Mouse (Mus musculus) forebrain, postnatal 0 days (tissue): ENCODE measurements around the gene Fam49a. TPM values are rescaled to one million over a fixed set of nuclear protein-coding genes. Genes with fewer than 3 reads are reported as not detected.

ENCODE experiments used
- ATAC-seq: fragments of 200-750 bp; cut with Nextera tagmentation; 2 replicates; pipeline ENCODE4 v1.8.0; 2017; ENCODE audit warnings: mild to moderate bottlenecking, moderate library complexity
- DNase-seq: peaks from one replicate; pipeline ENCODE4 v3.0.0-alpha.2; 2015
- H3K27ac ChIP-seq: fragments of 300-500 bp; sonication (generic); 2 replicates; pipeline ENCODE4 v1.5.1; 2014; ENCODE audit warnings: low read depth, mild to moderate bottlenecking, antibody characterized with exemption, low read length, moderate library complexity, mixed read lengths
- H3K27me3 ChIP-seq: fragments of 300-500 bp; sonication (generic); 2 replicates; pipeline ENCODE4 v1.6.1; 2014; ENCODE audit warnings: mild to moderate bottlenecking, low read length, mixed read lengths; ENCODE audit not compliant: insufficient read depth
- H3K36me3 ChIP-seq: fragments of 300-500 bp; sonication (generic); 2 replicates; pipeline ENCODE4 v1.6.1; 2014; ENCODE audit warnings: mild to moderate bottlenecking, moderate library complexity; ENCODE audit not compliant: insufficient read depth
- H3K4me1 ChIP-seq: fragments of 300-500 bp; sonication (generic); 2 replicates; pipeline ENCODE4 v1.6.1; 2014; ENCODE audit warnings: antibody characterized with exemption; ENCODE audit not compliant: insufficient read depth
- H3K4me2 ChIP-seq: fragments of 300-500 bp; sonication (generic); 2 replicates; pipeline ENCODE4 v1.6.1; 2014; ENCODE audit warnings: low read depth, mild to moderate bottlenecking, moderate library complexity
- H3K4me3 ChIP-seq: fragments of 300-500 bp; sonication (generic); 2 replicates; pipeline ENCODE4 v1.5.1; 2014; ENCODE audit warnings: low read depth, low read length, mixed read lengths
- H3K9ac ChIP-seq: fragments of 300-500 bp; sonication (generic); 2 replicates; pipeline ENCODE4 v1.6.1; 2014; ENCODE audit warnings: mild to moderate bottlenecking
- H3K9me3 ChIP-seq: fragments of 300-500 bp; sonication (generic); 2 replicates; pipeline ENCODE4 v1.6.1; 2016; ENCODE audit warnings: low read length
- CTCF ChIP-seq: sonication (generic); IDR thresholded peaks from 2 replicates; pipeline ENCODE4 v1.5.1; 2016; ENCODE audit warnings: antibody characterized with exemption, control low read depth, low read depth
- WGBS: fragments of 180-500 bp; shearing (Covaris S2); extraction: QIAGEN DNeasy Blood & Tissue Kit; methylation state at CpG from one replicate; pipeline ENCODE4 v1.1.7; 2014; 5-methylcytosine and 5-hydroxymethylcytosine counted together
- polyA plus RNA-seq: library from polyadenylated mRNA; unstranded; fragments of >200 nt; fragmentation: Nextera tagmentation; extraction: Ambion mirVana; gene quantifications from 2 replicates; pipeline ENCODE4 v1.2.1, GENCODE M21; 2015
- total RNA-seq: library from RNA; depleted of rRNA; stranded (reverse); fragments of >200 nt; gene quantifications from 2 replicates; pipeline ENCODE4 v1.2.3, GENCODE M21; 2014

Gene Fam49a
- total and polyA plus RNA-seq, 2 experiments from 2014 or later = 120 to 202 TPM

DNA sequence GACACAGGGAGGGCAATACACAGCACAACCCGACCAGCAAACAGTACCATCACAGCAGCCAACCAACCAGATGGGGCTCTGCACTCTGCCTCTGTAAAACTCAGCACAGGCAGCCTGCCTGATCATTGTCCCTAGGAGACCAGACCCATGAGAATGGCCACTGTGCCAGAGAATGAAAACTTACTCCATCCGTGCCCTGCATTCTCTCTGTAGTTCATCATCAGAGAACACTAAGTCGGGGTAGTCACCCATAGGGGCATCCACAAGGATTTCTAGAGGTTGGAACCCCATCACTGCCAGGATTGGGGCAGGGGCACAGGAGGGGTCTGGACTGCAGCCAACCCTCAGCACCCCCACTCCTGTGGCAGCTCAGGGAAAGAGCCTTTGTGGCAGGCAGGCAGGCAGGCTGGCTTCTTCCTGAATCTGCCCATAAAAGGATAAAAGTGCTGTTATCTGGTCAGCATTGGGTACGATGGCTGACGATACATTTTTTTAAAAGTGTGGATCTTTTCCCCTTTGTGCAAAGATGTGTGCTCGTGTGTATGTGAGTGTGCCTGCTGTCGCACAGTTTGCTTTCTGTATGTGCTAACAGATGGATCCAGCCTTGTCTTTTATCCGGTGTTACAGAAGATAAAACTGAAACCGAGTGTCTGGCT, 25.3 kb downstream of the Fam49a start:
- no peaks in the 10 kb centered on the region for H3K9me3 ChIP-seq
- 18% methylated on average over 9 of the region's 9 CpGs for WGBS
- no peaks in the 10 kb centered on the region for H3K36me3 ChIP-seq
- H3K4me3 ChIP-seq = no peak overlapping the region
- peak overlapping the region; percentile 95 for H3K27ac ChIP-seq
- peak overlapping the region; percentile 49 for H3K9ac ChIP-seq
- peak; percentile 91 for ATAC-seq
- peaks cover 24% of the 10 kb centered on the region for H3K4me1 ChIP-seq
- H3K4me2 ChIP-seq = peak overlapping the region; percentile 40
- TF ChIP-seq CTCF = no peak
- DNase-seq = peak; percentile 85
- H3K27me3 ChIP-seq = no peaks in the 10 kb centered on the region

- H3K4me1 ChIP-seq = peaks cover 26% of the 10 kb centered on the region
- no peaks in the 10 kb centered on the region for H3K36me3 ChIP-seq
- ATAC-seq (no peak), DNase-seq (no peak)
- H3K27ac ChIP-seq = peak overlapping the region; percentile 95
- H3K4me2 ChIP-seq = peak overlapping the region; percentile 40
- WGBS = 32% methylated on average over 6 of the region's 6 CpGs
- H3K9me3 ChIP-seq = no peaks in the 10 kb centered on the region
- TF ChIP-seq CTCF = no peak
- no peak overlapping the region for H3K4me3 ChIP-seq
- peak overlapping the region; percentile 49; the same call in 1 of the 2 replicates for H3K9ac ChIP-seq
- H3K27me3 ChIP-seq = no peaks in the 10 kb centered on the region
Observed at GRCm38 (mm10) chr12:12287787-12288132, 25.8 kb downstream of the Fam49a start.

- TF ChIP-seq CTCF = no peak
- Histone ChIP-seq H3K36me3 (no peaks in the 10 kb centered on the region), H3K27ac (peak overlapping the region; percentile 95), H3K4me3 (no peak overlapping the region), H3K9me3 (no peaks in the 10 kb centered on the region), H3K4me1 (peaks cover 28% of the 10 kb centered on the region), H3K27me3 (no peaks in the 10 kb centered on the region), H3K4me2 (no peak overlapping the region), H3K9ac (no peak overlapping the region)
- DNase-seq (peak; percentile 66), ATAC-seq (no peak)
- 53% methylated on average over 1 of the region's 1 CpGs for WGBS
Observed at GRCm38 (mm10) chr12:12288586-12288985, 26.6 kb downstream of the Fam49a start.

DNA sequence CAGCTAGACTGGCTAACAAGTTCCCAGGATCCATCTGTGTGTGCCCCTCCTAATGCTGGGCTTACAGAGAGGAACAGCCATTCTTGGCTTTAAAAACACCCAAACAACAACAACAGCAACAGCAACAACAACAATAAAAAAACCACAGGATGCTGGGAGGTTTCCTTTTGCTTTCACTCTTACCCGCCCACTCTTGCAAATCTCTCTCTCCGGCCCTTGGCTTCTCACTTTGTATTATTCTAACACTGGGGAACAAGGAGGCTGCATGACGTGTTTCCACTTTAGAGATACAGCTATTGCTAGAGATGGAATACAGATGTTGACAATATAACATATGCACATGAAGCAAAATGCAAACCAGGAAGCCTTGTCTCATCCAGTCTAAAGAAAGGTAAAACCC, 27.7 kb downstream of the Fam49a start:
- H3K27me3 ChIP-seq = no peaks in the 10 kb centered on the region
- TF ChIP-seq CTCF = no peak
- no peak overlapping the region for H3K4me3 ChIP-seq
- peak overlapping the region; percentile 45; the same call in 1 of the 2 replicates for H3K27ac ChIP-seq
- no peak overlapping the region for H3K4me2 ChIP-seq
- no peak overlapping the region for H3K9ac ChIP-seq
- H3K36me3 ChIP-seq = no peaks in the 10 kb centered on the region
- no peaks in the 10 kb centered on the region for H3K9me3 ChIP-seq
- WGBS = 71% methylated on average over 3 of the region's 3 CpGs
- peaks cover 28% of the 10 kb centered on the region for H3K4me1 ChIP-seq
- ATAC-seq (no peak), DNase-seq (no peak)

GRCm38 (mm10) chr12:12292043-12292618, 30.2 kb downstream of the Fam49a start:
- DNase-seq (no peak), ATAC-seq (no peak)
- TF ChIP-seq CTCF = no peak
- Histone ChIP-seq H3K9me3 (no peaks in the 10 kb centered on the region), H3K4me1 (peaks cover 20% of the 10 kb centered on the region), H3K4me2 (no peak overlapping the region), H3K4me3 (no peak overlapping the region), H3K9ac (no peak overlapping the region), H3K27ac (0 out of 2 replicates have a peak overlapping the region, but pooled peaks have one; percentile 29), H3K27me3 (no peaks in the 10 kb centered on the region), H3K36me3 (peaks cover 7% of the 10 kb centered on the region)
- 29% methylated on average over 5 of the region's 5 CpGs for whole genome bisulfite sequencing

GRCm38 (mm10) chr12:12294380-12295171, 32.6 kb downstream of the Fam49a start:
- no peaks in the 10 kb centered on the region for H3K9me3 ChIP-seq
- DNase-seq = no peak
- no peak overlapping the region for H3K9ac ChIP-seq
- ATAC-seq = no peak
- no peak for TF ChIP-seq CTCF
- peaks cover 18% of the 10 kb centered on the region for H3K36me3 ChIP-seq
- 0 out of 2 replicates have a peak, but pooled peaks cover 4% of the 10 kb centered on the region for H3K4me1 ChIP-seq
- H3K4me2 ChIP-seq = no peak overlapping the region
- H3K27ac ChIP-seq = no peak overlapping the region
- H3K27me3 ChIP-seq = no peaks in the 10 kb centered on the region
- WGBS = 91% methylated on average over 5 of the region's 5 CpGs
- H3K4me3 ChIP-seq = no peak overlapping the region

DNA sequence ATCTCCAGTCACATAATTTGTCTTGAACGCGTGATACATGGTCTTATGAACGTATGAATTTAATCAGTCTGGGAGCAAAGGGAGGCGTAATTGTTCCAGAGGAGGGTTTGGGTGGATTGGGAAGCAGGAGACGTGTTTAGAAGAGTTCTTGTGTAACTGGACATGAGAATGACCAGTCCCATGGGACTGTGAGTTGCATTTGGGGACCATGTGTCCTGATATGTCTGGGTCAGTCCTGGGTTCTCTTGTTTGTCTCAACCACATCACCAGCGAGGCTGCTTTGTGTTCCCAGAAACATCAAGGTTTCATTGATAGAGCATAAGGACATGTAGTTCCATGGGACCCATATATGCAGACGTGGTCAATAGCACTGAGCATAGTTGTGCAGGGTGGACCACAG, 36.5 kb downstream of the Fam49a start:
- 93% methylated on average over 7 of the region's 7 CpGs for whole genome bisulfite sequencing
- H3K9me3 ChIP-seq = no peaks in the 10 kb centered on the region
- ATAC-seq (no peak), DNase-seq (no peak)
- H3K27ac ChIP-seq = no peak overlapping the region
- TF ChIP-seq CTCF = no peak
- H3K4me2 ChIP-seq = no peak overlapping the region
- peaks cover 18% of the 10 kb centered on the region for H3K36me3 ChIP-seq
- no peak overlapping the region for H3K9ac ChIP-seq
- 0 out of 2 replicates have a peak, but pooled peaks cover 4% of the 10 kb centered on the region for H3K4me1 ChIP-seq
- H3K27me3 ChIP-seq = no peaks in the 10 kb centered on the region
- no peak overlapping the region for H3K4me3 ChIP-seq
